Mouse (Mus musculus): ENCODE measurements around the gene Fut2. TPM values are rescaled to one million over a fixed set of nuclear protein-coding genes. Genes with fewer than 3 reads are reported as not detected.

Fut2 gene
- total and polyA plus RNA-seq, 3 experiments: not detected

GRCm38 (mm10) chr7:45616277-45616676, 49.9 kb downstream of the Fut2 start (continued):
- TF ChIP-seq ZC3H11A (IDR thresholded peaks at IDR 0.05; ENCODE audit: low read depth, low read length): no peak
- TF ChIP-seq ZKSCAN1 (IDR thresholded peaks at IDR 0.05; ENCODE audit: borderline replicate concordance, low read depth, low read length): no peak; the same call in 1 of the 2 replicates
- TF ChIP-seq ETS1 (conservative IDR thresholded peaks at IDR 0.05; ENCODE audit: low read depth, low read length): peak; percentile 84
- TF ChIP-seq CHD1 (IDR thresholded peaks at IDR 0.05; ENCODE audit: low read depth, low read length): no peak
- TF ChIP-seq ELF1 (IDR thresholded peaks at IDR 0.05; ENCODE audit: low read depth, low read length): no peak; the same call in 1 of the 2 replicates
- TF ChIP-seq JUND (conservative IDR thresholded peaks at IDR 0.05; ENCODE audit: low read depth, low read length): no peak
- TF ChIP-seq TBP (conservative IDR thresholded peaks at IDR 0.05; ENCODE audit: low read depth, low read length): 0 out of 2 replicates have a peak, but pooled peaks have one; percentile 40
- TF ChIP-seq JUN (IDR thresholded peaks at IDR 0.05; ENCODE audit: insufficient read depth, low read depth, low read length): no peak

GRCm38 (mm10) chr7:45609511-45609910, 56.7 kb downstream of the Fut2 start:
- Histone ChIP-seq H3K27ac (ENCODE audit: insufficient read depth, low read depth) (no peak overlapping the region), H3K4me3 (replicated peaks in 1 of 3; ENCODE audit: low read depth in 2 of 3, low read length in 2 of 3, poor library complexity in 1 of 3) (no peak overlapping the region), H3K79me2 (replicated peaks; ENCODE audit: control insufficient read depth, extremely low read depth, insufficient read depth, poor library complexity, severe bottlenecking) (no peaks in the 10 kb centered on the region), H3K9me3 (replicated peaks; ENCODE audit: low read length) (no peaks in the 10 kb centered on the region), H3K36me3 (replicated peaks in 1 of 2; ENCODE audit: control insufficient read depth in 1 of 2, insufficient read depth in 1 of 2, low read length in 1 of 2) (no peaks in the 10 kb centered on the region), H3K4me1 (ENCODE audit: control insufficient read depth in 1 of 2, insufficient read depth in 2 of 2) (peaks cover 0 to 27% of the 10 kb centered on the region in 2 experiments; a peak in 2 of 4 replicates), H3K4me2 (ENCODE audit: insufficient read depth, low read depth, poor library complexity, severe bottlenecking) (no peak overlapping the region), H3K27me3 (replicated peaks) (no peaks in the 10 kb centered on the region), H3K9ac (ENCODE audit: insufficient read depth, low read depth) (no peak overlapping the region)
- in situ Hi-C loops (cut with MboI; ENCODE audit: low pct_ligation_motif_present, low pct_unique_long_range_greater_than_20kb, low sequenced_read_pairs) (no loop called here), dilution Hi-C loops (cut with MboI; ENCODE audit: extremely low pct_ligation_motif_present, extremely low pct_unique_long_range_greater_than_20kb, low sequenced_read_pairs) (no loop called here)
- no peak for DNase-seq (ENCODE audit: extremely low read depth)
- TF ChIP-seq PAX5 (IDR thresholded peaks at IDR 0.05; ENCODE audit: low read length) (no peak), JUND (conservative IDR thresholded peaks at IDR 0.05; ENCODE audit: low read depth, low read length) (no peak), NELFE (IDR thresholded peaks at IDR 0.05; ENCODE audit: low read depth, low read length) (no peak), TBP (conservative IDR thresholded peaks at IDR 0.05; ENCODE audit: low read depth, low read length) (no peak), RCOR1 (conservative IDR thresholded peaks at IDR 0.05; ENCODE audit: low read depth, low read length) (no peak), BHLHE40 (IDR thresholded peaks at IDR 0.05; ENCODE audit: low read depth, low read length) (no peak), CHD2 (IDR thresholded peaks at IDR 0.05; ENCODE audit: low read length) (no peak), TCF12 (IDR thresholded peaks at IDR 0.05; ENCODE audit: low read depth, low read length) (no peak), ETS1 (conservative IDR thresholded peaks at IDR 0.05; ENCODE audit: low read depth, low read length) (no peak), USF1 (IDR thresholded peaks at IDR 0.05; ENCODE audit: low read depth, low read length) (no peak), ZKSCAN1 (IDR thresholded peaks at IDR 0.05; ENCODE audit: borderline replicate concordance, low read depth, low read length) (no peak), NRF1 (IDR thresholded peaks at IDR 0.05; ENCODE audit: low read depth, low read length) (no peak), POLR2A (IDR thresholded peaks at IDR 0.05; ENCODE audit: low read depth, low read length) (no peak), GABPA (IDR thresholded peaks at IDR 0.05; ENCODE audit: insufficient replicate concordance, low read depth, low read length) (no peak)
